Mouse (Mus musculus) small intestine, adult 10 weeks (tissue): ENCODE data around the gene Aup1. TPM values are rescaled to one million over a fixed set of nuclear protein-coding genes. Genes with fewer than 3 reads are reported as not detected.

Source experiments
- polyA plus RNA-seq: library from polyadenylated mRNA; stranded (reverse); fragments of 350-450 nt; fragmentation: Illumina TruSeq; extraction: RNeasy Lipid Tissue Mini Kit (QIAGEN cat#74804); gene quantifications from one replicate; pipeline ENCODE4 v1.2.3, GENCODE M21; 2014; ENCODE audit warnings: low replicate concordance

Aup1 gene
- polyA plus RNA-seq = 11.1 TPM

GRCm38 (mm10) chr6:83054074-83054851, at the start of gene Aup1:
TSS of gene Aup1 (plus strand) at chr6:83054521.

GRCm38 (mm10) chr6:83033249-83034185, 20.8 kb upstream of the Aup1 start, which contains the start of the genes Dok1 and Loxl3:
TSS of gene Dok1 (minus strand) at chr6:83033471.
TSS of gene Loxl3 (plus strand) at chr6:83034173.

DNA sequence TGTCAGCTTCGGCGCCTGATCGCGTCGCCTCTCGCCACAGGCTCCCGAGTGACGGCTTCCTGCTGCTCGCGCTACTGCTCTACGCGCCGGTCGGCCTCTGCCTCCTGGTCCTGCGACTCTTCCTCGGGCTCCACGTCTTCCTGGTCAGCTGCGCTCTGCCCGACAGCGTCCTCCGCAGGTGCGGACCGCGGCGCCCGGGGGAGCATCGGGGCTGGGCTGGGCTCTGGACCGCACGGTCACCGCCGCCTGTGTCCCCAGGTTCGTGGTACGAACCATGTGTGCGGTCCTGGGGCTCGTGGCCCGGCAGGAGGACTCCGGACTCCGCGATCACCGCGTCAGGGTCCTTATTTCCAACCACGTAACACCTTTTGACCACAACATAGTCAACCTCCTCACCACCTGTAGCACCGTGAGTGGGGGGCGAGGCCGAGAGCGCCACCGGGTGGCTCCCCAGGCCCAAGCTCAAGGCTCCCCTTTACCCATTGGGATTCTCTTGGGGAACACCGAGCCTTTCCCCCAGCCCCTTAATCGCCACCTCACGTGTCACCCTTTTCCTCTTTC, 630 bp downstream of the Aup1 start, which contains the start of gene Htra2:
TSS of gene Htra2 (minus strand) at position 403 of the 561 bp plus-strand sequence.

DNA sequence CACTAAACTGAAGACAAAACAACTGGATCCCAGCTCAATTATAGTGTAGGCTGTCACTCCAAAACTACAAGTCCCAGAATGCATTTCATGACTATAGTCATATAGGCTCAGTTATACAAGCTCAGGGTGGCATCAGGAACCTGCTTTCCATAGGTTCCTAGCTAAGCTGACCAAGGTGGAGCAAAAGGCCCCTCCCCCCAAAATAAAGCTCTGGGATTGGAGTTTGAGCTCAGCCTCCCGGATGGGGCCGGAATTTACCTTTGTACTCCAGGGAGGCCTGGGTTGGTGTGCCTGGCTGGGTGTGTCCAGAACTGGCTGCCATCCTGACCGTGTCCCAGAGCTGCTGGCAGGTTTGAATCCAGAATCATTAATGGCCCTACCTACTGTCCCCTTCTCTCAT, 3.5 kb downstream of the Aup1 start, which contains the start of gene Dqx1:
TSS of gene Dqx1 (plus strand) at position 55 of the 400 bp plus-strand sequence.

GRCm38 (mm10) chr6:83070247-83070310, 15.8 kb downstream of the Aup1 start, which contains the start of gene Tlx2:
TSS of gene Tlx2 (minus strand) at chr6:83070293.

GRCm38 (mm10) chr6:83077630-83078323, 23.5 kb downstream of the Aup1 start, which contains the start of gene Pcgf1:
TSS of gene Pcgf1 (plus strand) at chr6:83077869.

GRCm38 (mm10) chr6:83086121-83087035, 32.1 kb downstream of the Aup1 start, which contains the start of gene Lbx2:
TSS of gene Lbx2 (plus strand) at chr6:83086367.

GRCm38 (mm10) chr6:83101316-83101687, 47.0 kb downstream of the Aup1 start, which contains the start of the genes Ccdc142 and Gm42688:
TSS of gene Ccdc142 (plus strand) at chr6:83101601.
TSS of gene Gm42688 (plus strand) at chr6:83101617.

Other genes with a start within 250 kb of the Aup1 start
- 0.11 TPM for gene Sema4f, start 114.8 kb upstream of the Aup1 start, polyA plus RNA-seq
- gene M1ap, start 107.6 kb upstream of the Aup1 start, polyA plus RNA-seq = not detected
- not detected for gene Dok1, start 21.1 kb upstream of the Aup1 start, polyA plus RNA-seq
- gene Loxl3, start 20.3 kb upstream of the Aup1 start, polyA plus RNA-seq = 0.45 TPM
- 2.1 TPM for gene Htra2, start 752 bp downstream of the Aup1 start, polyA plus RNA-seq
- gene Dqx1, start 3.3 kb downstream of the Aup1 start, polyA plus RNA-seq = 1.6 TPM
- gene Tlx2, start 15.8 kb downstream of the Aup1 start, polyA plus RNA-seq = not detected
- gene Pcgf1, start 23.3 kb downstream of the Aup1 start, polyA plus RNA-seq = 1.4 TPM
- not detected for gene Lbx2, start 31.8 kb downstream of the Aup1 start, polyA plus RNA-seq
- not detected for gene Ccdc142, start 47.1 kb downstream of the Aup1 start, polyA plus RNA-seq
- 2.8 TPM for gene Gm42688, start 47.1 kb downstream of the Aup1 start, polyA plus RNA-seq
- 26.2 TPM for gene Mrpl53, start 54.5 kb downstream of the Aup1 start, polyA plus RNA-seq
- gene Mogs, start 61.0 kb downstream of the Aup1 start, polyA plus RNA-seq = 1.9 TPM
- gene Wbp1, start 67.0 kb downstream of the Aup1 start, polyA plus RNA-seq = 8.2 TPM
- gene Ino80b, start 70.9 kb downstream of the Aup1 start, polyA plus RNA-seq = not detected
- not detected for gene Rtkn, start 80.9 kb downstream of the Aup1 start, polyA plus RNA-seq
- not detected for gene Wdr54, start 101.9 kb downstream of the Aup1 start, polyA plus RNA-seq
- not detected for gene 1700003E16Rik, start 101.9 kb downstream of the Aup1 start, polyA plus RNA-seq
- gene Dctn1, start 111.4 kb downstream of the Aup1 start, polyA plus RNA-seq = 9.4 TPM
- 11.4 TPM for gene Slc4a5, start 165.3 kb downstream of the Aup1 start, polyA plus RNA-seq